Mouse (Mus musculus) midbrain, postnatal 0 days (tissue): ENCODE data around the gene Htatip2. TPM values are rescaled to one million over a fixed set of nuclear protein-coding genes. Genes with fewer than 3 reads are reported as not detected.

Experiments used
- ATAC-seq: fragments of 200-750 bp; cut with Nextera tagmentation; 2 replicates; pipeline ENCODE4 v1.8.0; 2017; ENCODE audit warnings: moderate number of reproducible peaks, mild to moderate bottlenecking, moderate TSS enrichment, moderate library complexity; ENCODE audit not compliant: low FRiP score
- DNase-seq: peaks from one replicate; pipeline ENCODE4 v3.0.0-alpha.2; 2015; ENCODE audit warnings: low spot score
- H3K27ac ChIP-seq: fragments of 300-500 bp; sonication (generic); 2 replicates; pipeline ENCODE4 v1.5.1; 2014; ENCODE audit warnings: low read depth, mild to moderate bottlenecking, low read length, mixed read lengths
- H3K27me3 ChIP-seq: fragments of 300-500 bp; sonication (generic); 2 replicates; pipeline ENCODE4 v1.6.1; 2014; ENCODE audit warnings: low read length, control low read depth, mixed read lengths; ENCODE audit not compliant: insufficient read depth
- H3K36me3 ChIP-seq: fragments of 300-500 bp; sonication (generic); 2 replicates; pipeline ENCODE4 v1.6.1; 2014; ENCODE audit warnings: low read length, control low read depth, mixed read lengths; ENCODE audit not compliant: insufficient read depth
- H3K4me1 ChIP-seq: fragments of 300-500 bp; sonication (generic); 2 replicates; pipeline ENCODE4 v1.6.1; 2014; ENCODE audit warnings: mild to moderate bottlenecking, control low read depth, antibody characterized with exemption, low read length, mixed read lengths; ENCODE audit not compliant: insufficient read depth
- H3K4me2 ChIP-seq: fragments of 300-500 bp; sonication (generic); 2 replicates; pipeline ENCODE4 v1.6.1; 2014; ENCODE audit warnings: low read depth, mild to moderate bottlenecking, low read length, mixed read lengths; ENCODE audit not compliant: poor library complexity, severe bottlenecking
- H3K4me3 ChIP-seq: fragments of 300-500 bp; sonication (generic); 2 replicates; pipeline ENCODE4 v1.5.1; 2014; ENCODE audit warnings: low read depth, mild to moderate bottlenecking, low read length, moderate library complexity
- H3K9ac ChIP-seq: fragments of 300-500 bp; sonication (generic); replicated peaks from 2 replicates; pipeline ENCODE4 v1.6.1; 2014; ENCODE audit warnings: mild to moderate bottlenecking, low read length, moderate library complexity, mixed read lengths; ENCODE audit not compliant: poor library complexity, severe bottlenecking
- H3K9me3 ChIP-seq: fragments of 300-500 bp; sonication (generic); 2 replicates; pipeline ENCODE4 v1.6.1; 2016; ENCODE audit warnings: low read length, control low read depth
- CTCF ChIP-seq: IDR thresholded peaks from 2 replicates; pipeline ENCODE4 v1.5.1; 2016; ENCODE audit warnings: antibody characterized with exemption, mild to moderate bottlenecking
- WGBS: fragments of 180-500 bp; shearing (Covaris S2); extraction: QIAGEN DNeasy Blood & Tissue Kit; methylation state at CpG from one replicate; pipeline ENCODE4 v1.1.7; 2014; 5-methylcytosine and 5-hydroxymethylcytosine counted together
- polyA plus RNA-seq: library from polyadenylated mRNA; unstranded; fragments of >200 nt; fragmentation: Nextera tagmentation; extraction: Ambion mirVana; gene quantifications from 2 replicates; pipeline ENCODE4 v1.2.1, GENCODE M21; 2015
- total RNA-seq: library from RNA; depleted of rRNA; stranded (reverse); fragments of >200 nt; gene quantifications from 2 replicates; pipeline ENCODE4 v1.2.3, GENCODE M21; 2014

Htatip2 gene
- total and polyA plus RNA-seq, 2 experiments from 2014 or later, result 0.38 to 6.1 TPM

DNA sequence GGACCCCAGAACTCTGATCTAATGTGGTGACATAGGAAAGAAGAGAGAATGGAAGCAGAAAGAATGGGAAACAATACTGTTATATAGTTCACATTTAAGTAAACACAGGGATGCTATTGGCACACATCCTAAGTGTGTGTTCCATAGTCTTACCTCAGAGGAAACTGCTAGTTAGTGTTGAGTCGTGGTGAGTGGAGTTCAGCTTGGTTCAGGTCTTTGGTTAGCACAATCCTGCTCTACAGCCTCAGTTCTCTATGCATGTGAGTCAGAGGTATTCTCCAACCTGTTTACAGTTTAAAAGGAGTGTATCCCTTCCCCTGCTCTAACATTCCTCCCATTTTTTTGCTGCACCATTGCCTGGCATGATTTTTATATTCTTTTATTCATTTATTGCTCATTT, 38.3 kb downstream of the Htatip2 start:
- ATAC-seq (no peak), DNase-seq (no peak)
- Histone ChIP-seq H3K27me3 (no peaks in the 10 kb centered on the region), H3K4me2 (no peak overlapping the region), H3K9me3 (no peaks in the 10 kb centered on the region), H3K36me3 (peaks cover 26% of the 10 kb centered on the region), H3K4me1 (no peaks in the 10 kb centered on the region), H3K4me3 (no peak overlapping the region), H3K9ac (no peak overlapping the region), H3K27ac (no peak overlapping the region)
- 84% methylated on average over 1 of the region's 1 CpGs for WGBS
- no peak for TF ChIP-seq CTCF

DNA sequence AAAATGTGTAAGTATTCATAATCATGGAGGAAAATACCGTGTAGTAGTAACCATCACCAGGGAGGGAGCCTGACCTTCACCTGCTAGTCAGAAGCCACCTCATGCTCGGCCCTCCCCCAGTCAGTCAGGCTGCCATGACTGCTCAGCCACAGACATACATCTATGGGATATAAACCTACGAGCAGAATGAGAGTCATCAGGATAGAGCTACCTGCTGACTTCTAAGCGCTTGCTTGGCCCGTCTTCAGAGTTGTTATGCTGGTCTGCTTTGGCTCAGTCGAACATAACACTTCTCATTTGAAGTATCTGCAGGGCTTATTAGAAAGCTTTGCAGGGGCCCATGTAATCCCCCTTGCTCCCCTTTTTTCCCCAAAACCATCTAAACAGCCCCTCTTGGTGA, 44.6 kb downstream of the Htatip2 start:
- WGBS, result 75% methylated on average over 6 of the region's 6 CpGs
- Histone ChIP-seq H3K27me3 (no peaks in the 10 kb centered on the region), H3K36me3 (peaks cover 20% of the 10 kb centered on the region), H3K4me2 (no peak overlapping the region), H3K9me3 (no peaks in the 10 kb centered on the region), H3K4me3 (no peak overlapping the region), H3K4me1 (no peaks in the 10 kb centered on the region), H3K27ac (no peak overlapping the region), H3K9ac (no peak overlapping the region)
- DNase-seq (no peak), ATAC-seq (no peak)
- no peak for TF ChIP-seq CTCF

DNA sequence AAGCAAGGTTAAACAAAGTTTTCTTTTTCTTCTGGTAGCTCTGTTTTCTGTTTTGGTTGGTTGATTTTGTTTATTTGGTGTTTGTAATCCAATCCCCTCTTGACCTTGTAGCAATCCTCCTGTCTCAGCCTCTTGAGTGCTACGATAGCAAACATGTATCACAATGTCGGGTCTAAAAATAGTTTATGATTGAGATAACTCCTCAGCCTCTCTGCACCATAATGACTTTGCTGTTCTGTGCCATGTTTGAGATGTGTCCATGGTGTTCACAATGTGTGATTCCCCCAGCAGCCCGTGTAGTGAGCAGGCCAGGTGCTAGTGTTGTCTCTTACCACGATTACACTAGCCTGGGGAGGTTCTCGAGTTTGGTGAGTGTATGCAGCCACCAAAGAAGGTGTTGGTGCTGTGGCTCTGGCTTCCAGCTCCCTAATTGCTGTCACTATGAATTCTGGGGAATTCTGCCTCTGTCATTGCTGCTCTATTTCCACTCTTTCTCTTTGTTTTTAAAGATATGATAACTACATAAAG, 45.8 kb downstream of the Htatip2 start:
- DNase-seq, result no peak
- H3K4me2 ChIP-seq, result no peak overlapping the region
- no peaks in the 10 kb centered on the region for H3K9me3 ChIP-seq
- H3K27me3 ChIP-seq, result no peaks in the 10 kb centered on the region
- WGBS, result 85% methylated on average over 5 of the region's 5 CpGs
- no peak for TF ChIP-seq CTCF
- peaks cover 15% of the 10 kb centered on the region for H3K36me3 ChIP-seq
- H3K9ac ChIP-seq, result no peak overlapping the region
- H3K27ac ChIP-seq, result no peak overlapping the region
- no peaks in the 10 kb centered on the region for H3K4me1 ChIP-seq
- no peak overlapping the region for H3K4me3 ChIP-seq
- no peak for ATAC-seq

DNA sequence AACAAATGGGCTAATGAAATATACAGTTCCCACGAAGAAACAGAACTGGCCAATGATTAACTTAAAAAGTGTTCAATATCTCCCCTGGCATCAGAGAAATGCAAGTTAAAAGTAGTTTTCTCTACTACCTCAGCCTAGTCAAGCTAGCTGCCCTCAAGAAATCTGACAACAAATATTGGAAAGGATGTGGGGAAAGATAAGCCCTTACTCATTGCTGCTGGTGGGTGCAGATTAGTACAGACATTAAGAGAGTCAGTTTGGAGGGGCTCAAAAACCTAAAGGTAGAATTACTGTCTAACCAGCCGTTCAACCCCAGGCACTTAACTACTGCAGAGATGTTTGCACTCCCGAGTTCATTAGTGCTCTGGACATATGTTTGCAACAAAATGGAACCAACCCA, 46.7 kb downstream of the Htatip2 start:
- DNase-seq (no peak), ATAC-seq (no peak)
- Histone ChIP-seq H3K36me3 (peaks cover 8% of the 10 kb centered on the region; the same call in 1 of the 2 replicates), H3K4me2 (no peak overlapping the region), H3K4me1 (no peaks in the 10 kb centered on the region), H3K27ac (no peak overlapping the region), H3K27me3 (no peaks in the 10 kb centered on the region), H3K9me3 (no peaks in the 10 kb centered on the region), H3K9ac (no peak overlapping the region), H3K4me3 (no peak overlapping the region)
- 82% methylated on average over 3 of the region's 3 CpGs for WGBS
- no peak for TF ChIP-seq CTCF

DNA sequence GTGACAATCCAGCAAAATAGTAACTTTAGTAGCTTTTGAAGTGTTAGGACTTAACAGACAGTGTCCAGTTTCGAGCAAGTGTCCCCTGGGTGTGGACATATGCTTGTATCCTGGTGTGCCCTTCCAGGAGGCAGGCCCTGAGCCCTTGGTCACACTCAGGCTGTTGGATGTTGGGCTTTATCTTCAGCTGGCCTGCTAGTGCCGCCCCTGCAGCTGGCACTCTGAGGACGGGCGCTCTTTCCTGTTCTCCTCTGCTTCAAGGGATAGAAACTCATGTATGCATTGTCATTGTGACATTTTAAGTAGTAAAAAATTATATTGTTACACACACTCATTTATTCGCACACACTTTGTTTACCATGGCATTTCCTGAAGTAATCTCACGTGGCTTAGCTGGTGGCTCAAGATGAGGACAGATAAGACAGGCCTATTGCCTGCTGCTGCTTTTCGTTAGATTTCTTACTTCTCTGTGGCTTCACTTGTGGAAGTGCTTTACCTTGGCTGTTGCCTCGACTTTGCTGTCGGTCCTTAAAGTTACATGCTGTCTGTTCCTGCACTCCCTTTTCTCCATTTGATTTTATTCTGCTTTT, 48.3 kb downstream of the Htatip2 start:
- 87% methylated on average over 9 of the region's 9 CpGs for WGBS
- H3K27me3 ChIP-seq, result no peaks in the 10 kb centered on the region
- H3K36me3 ChIP-seq, result peaks cover 8% of the 10 kb centered on the region; the same call in 1 of the 2 replicates
- no peak overlapping the region for H3K4me3 ChIP-seq
- H3K9me3 ChIP-seq, result no peaks in the 10 kb centered on the region
- no peaks in the 10 kb centered on the region for H3K4me1 ChIP-seq
- no peak for TF ChIP-seq CTCF
- H3K4me2 ChIP-seq, result no peak overlapping the region
- no peak overlapping the region for H3K27ac ChIP-seq
- DNase-seq (no peak), ATAC-seq (no peak)
- no peak overlapping the region for H3K9ac ChIP-seq

DNA sequence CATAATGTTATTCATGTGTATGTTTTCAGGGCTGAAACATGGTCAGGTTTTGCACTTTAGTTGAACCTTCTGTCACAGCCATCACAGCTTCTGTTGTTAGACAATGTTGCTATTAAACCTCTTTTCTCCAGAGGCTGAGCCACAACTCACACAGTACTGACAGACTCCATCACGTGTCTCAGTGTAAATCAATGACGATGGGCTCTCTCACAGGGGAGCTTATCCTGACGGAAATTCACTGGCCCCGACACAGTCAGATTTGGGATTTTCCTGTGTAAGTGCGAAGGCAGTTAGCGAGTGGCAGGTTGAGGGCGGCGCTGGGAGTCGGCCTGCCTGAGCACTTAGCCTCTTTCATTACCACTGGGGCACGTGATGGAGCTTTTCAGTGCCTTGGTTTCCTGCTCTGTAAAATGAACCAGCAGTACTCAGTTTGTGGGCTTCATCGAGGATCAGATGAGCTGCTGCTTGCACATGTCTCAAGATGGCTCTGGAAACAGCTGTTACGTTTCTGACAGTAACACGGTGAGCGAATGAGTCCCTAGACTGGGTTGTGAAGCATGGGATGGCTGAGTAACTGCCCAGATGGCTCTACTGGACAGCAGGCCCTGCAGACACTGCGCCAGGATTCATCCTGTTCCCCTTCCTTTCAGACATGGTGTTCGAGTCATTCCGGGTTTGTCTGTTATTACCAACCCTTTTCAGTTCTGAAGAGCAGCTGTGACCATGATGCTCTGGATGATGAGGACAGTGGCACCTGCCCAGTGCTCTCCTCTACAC, 49.1 kb downstream of the Htatip2 start:
- no peak for ATAC-seq
- Histone ChIP-seq H3K27me3 (no peaks in the 10 kb centered on the region), H3K9ac (no peak overlapping the region), H3K27ac (no peak overlapping the region), H3K36me3 (peaks cover 4% of the 10 kb centered on the region; the same call in 1 of the 2 replicates), H3K4me3 (no peak overlapping the region), H3K4me2 (no peak overlapping the region), H3K9me3 (no peaks in the 10 kb centered on the region), H3K4me1 (no peaks in the 10 kb centered on the region)
- no peak for DNase-seq
- 77% methylated on average over 17 of the region's 17 CpGs for WGBS
- TF ChIP-seq CTCF, result no peak
